Mouse (Mus musculus) CH12.LX (cell line): ENCODE measurements around the gene Nos1ap.

Experiments used
- CTCF ChIP-seq, 2 experiments: IDR thresholded peaks in 1 of 2; conservative IDR thresholded peaks in 1 of 2; 2 replicates each; pipeline ENCODE4 v1.5.1; 2011 to 2012; ENCODE audit warnings: low read depth in 2 of 2, low read length in 2 of 2, improper control_type of control experiment in 1 of 2, inconsistent platforms in 1 of 2, mild to moderate bottlenecking in 1 of 2, moderate library complexity in 1 of 2
- ELF1 ChIP-seq: IDR thresholded peaks from 2 replicates; pipeline ENCODE4 v1.6.1; 2014; ENCODE audit warnings: low read depth, mild to moderate bottlenecking, inconsistent platforms, low read length, improper control_type of control experiment
- NELFE ChIP-seq: IDR thresholded peaks from 2 replicates; pipeline ENCODE4 v1.6.1; 2011; ENCODE audit warnings: low read depth, low read length, improper control_type of control experiment
- TCF12 ChIP-seq: IDR thresholded peaks from 2 replicates; pipeline ENCODE4 v1.6.1; 2014; ENCODE audit warnings: low read depth, mild to moderate bottlenecking, inconsistent platforms, low read length, improper control_type of control experiment

GRCm38 (mm10) chr1:170306232-170306631, 283.4 kb downstream of the Nos1ap start, which contains the start of gene Gm7694:
- TF ChIP-seq ELF1 (no peak), CTCF (conservative IDR thresholded peaks at IDR 0.05 in 1 of 2, IDR thresholded peaks at IDR 0.05 in 1 of 2; ENCODE audit: low read depth in 2 of 2, low read length in 2 of 2) (no peak), NELFE (no peak), TCF12 (no peak)
